Mouse (Mus musculus): Measurements from ENCODE around the gene Pik3ca.

DNA sequence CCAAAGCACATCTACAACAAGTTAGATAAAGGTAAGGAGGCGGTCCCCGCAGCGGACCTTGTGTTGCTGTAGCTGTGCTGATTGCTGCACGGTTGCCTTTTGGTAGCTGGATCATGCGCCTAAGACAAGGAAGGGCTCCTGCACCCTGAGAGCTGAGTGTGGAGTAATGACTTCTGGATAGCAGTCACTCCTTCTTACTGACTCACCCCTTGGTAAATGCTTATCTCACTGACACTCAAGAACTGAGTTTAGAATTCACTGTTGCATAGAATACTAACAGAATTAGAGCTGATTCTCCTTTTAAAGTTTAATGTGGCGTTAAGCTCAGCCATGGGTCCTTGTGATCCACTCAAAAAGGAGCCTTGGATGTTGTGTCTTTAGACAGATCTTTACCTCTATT is 39.8 kb downstream of the Pik3ca start:
- TF ChIP-seq CTCF (IDR thresholded peaks at IDR 0.05; ENCODE audit: extremely low read depth, insufficient read length, insufficient replicate concordance, low read depth, low read length) (no peak), POLR2A (IDR thresholded peaks at IDR 0.05; ENCODE audit: low read depth, low read length) (no peak)
